Mouse (Mus musculus) kidney, adult 18-20 months (tissue): ENCODE measurements at regions not wholly inside any gene's neighbourhood (a gene's known extent, or its start where the extent isn't known, plus 50 kb on each side); places are given as distances from the start of the nearest gene placed in this dataset.

Experiments used
- DNase-seq: peaks from one replicate; pipeline ENCODE4 v3.0.0; 2021

GRCm38 (mm10) chr15:52783940-52784339 lies 1100.8 kb upstream of the Gm7489 start:
- no peak for DNase-seq

DNA sequence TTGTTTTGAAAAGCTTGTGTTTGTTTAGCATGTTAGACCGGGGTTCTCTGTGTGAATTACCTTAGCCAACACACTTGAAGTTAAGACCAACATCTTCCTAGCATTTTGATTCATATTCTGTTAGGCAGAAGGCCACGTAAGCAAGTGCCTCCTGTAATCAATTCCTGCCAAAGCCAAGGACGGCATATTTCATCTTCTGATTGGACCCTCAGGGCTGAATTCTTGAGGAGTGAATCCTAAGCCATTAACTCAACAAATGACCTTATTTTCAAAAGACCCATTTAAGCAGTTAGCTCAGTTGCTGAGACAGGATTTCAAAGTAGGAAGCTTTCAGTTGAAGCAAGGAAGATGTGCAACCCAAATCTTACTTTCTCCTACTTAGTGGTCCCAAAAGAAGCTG lies 1099.5 kb upstream of the Gm7489 start:
- DNase-seq = no peak

- no peak for DNase-seq
Measured at GRCm38 (mm10) chr15:52785976-52786375, 1098.7 kb upstream of the Gm7489 start.

- DNase-seq = no peak
Measured at GRCm38 (mm10) chr15:52805479-52806199, 1079.1 kb upstream of the Gm7489 start.

DNA sequence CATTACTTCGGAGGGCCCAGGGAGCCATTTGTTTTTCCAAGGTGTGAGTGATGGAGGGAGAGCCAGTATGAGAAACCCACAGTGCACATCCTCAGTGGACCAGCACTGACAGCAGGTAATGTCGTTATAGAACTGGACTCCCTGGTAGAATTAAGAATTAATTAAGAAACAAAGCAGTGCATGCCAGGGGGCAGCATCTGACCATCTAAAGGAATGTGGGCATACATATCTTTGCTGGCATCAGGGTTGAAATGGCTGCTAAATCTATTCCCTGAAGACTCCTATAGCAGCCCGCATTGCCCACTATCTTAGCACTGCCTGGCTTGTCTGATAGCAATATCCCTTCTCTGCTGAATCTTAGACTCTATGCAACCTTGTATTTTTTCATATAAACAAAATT lies 1076.1 kb upstream of the Gm7489 start:
- DNase-seq = peak; percentile 11

- no peak for DNase-seq
Measured at GRCm38 (mm10) chr15:52820796-52821195, 1063.9 kb upstream of the Gm7489 start.

GRCm38 (mm10) chr15:52836896-52837295 lies 1047.8 kb upstream of the Gm7489 start:
- DNase-seq = no peak

DNA sequence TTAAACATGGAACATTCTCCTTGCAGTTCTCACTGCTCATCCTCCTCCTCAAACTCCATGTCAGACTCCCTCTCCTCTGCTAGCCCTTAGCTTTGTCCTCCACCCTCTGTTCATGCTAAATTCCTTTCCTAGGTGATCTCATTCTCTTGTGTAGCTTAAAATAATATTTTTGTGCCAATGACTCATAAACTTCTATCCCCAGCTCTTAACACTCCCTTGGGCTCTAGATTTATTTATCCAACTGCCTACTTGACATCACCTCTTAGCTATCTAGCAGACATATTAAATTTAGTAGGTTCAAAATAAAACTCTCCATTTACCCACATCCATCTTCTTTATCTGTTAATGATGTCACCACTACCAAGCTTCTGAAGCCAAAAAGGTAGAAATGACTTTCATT lies 1036.6 kb upstream of the Gm7489 start:
- DNase-seq = no peak

- no peak for DNase-seq
Measured at GRCm38 (mm10) chr15:52858682-52859081, 1026.0 kb upstream of the Gm7489 start.

GRCm38 (mm10) chr15:52863494-52863893 lies 1021.2 kb upstream of the Gm7489 start:
- no peak for DNase-seq

DNA sequence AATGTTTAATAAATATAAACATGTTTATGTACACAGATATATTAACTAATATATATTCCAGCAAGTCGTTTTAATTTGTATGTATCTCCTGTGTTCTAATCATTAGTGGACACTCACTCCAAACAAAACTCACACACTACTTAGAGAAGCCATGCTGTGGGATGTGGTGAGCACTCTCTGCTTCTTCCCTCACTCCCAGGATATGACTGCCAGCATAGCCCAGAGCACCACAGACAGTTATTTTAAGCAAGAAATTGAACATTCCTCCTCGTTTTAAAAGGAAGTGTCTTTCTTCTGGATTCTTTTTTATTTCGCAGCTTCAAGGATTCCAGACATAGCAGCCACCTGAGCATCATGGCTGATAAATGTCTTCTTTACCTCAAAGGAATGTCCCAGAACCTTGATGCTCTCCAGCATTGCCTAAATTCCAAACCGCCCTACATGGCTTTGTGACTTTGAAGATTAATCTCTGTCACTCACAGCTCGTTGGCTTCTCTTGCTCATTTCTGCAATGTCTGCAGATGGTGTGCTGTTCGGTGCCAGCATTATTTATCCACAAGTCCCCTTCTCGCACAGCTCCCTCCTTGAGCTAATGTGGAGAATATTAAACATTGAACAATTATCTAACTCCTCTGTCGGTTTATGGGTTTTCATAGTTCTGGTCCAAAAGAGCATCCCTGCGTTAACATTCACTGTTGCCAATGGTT lies 992.3 kb upstream of the Gm7489 start:
- no peak for DNase-seq

GRCm38 (mm10) chr15:52898107-52898506 lies 986.6 kb upstream of the Gm7489 start:
- no peak for DNase-seq

DNA sequence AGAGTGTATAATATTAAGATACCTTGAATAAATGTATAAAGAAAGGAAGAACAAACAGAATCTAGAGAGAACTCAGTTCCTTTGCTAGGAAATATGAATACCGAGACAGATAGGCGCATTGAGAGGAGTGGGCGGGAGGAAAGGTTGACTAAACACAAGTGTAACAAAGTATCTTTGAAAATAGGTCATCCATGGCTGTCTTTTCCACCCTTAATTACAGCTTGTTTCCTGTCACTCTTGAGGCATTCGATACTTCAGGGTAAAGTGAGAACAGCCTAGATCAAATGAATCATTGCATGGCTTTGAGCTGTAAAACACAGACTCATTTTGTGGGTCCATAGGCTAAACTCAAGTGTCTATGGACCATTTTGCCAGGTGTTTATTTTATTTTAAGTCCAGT lies 985.3 kb upstream of the Gm7489 start:
- DNase-seq = no peak

DNA sequence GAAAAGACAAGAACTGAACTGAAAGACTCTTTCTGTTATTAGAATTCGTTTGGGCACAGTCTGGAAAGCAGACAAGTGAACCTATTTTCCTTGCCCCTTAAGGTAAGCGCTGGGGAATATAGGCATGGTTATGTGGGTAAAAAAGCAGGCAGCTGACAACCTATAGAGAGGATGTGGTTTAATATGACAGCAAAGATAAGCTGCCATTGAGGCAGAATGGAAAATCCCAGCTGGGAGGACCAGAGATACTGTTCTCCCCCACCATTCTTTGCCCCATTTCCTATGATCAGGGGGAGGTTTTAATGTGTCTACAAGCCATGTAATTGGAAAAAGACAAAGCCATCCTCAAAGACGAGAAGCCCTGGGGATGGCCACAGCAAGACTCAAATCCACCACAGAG lies 984.9 kb upstream of the Gm7489 start:
- no peak for DNase-seq

GRCm38 (mm10) chr15:52905231-52905630 lies 979.5 kb upstream of the Gm7489 start:
- no peak for DNase-seq

DNA sequence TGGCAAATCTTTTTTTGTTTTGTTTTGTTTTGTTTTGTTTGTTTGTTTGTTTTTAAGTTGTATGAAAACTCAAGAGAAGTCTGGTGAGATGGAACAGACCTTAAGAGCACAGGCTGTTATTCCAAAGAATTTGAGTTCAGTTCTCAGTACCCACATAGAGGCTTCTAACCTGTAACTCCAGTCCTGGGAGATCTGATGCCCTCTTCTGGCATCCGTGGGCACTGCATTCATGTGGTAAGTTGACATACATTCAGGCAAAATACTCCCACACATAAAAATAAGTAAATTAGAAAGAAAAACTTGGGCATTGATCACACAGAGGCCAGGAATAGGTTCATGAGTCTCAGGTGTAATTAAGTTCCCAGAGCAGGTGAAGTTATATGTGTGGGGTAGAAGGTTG lies 977.5 kb upstream of the Gm7489 start:
- DNase-seq = no peak

DNA sequence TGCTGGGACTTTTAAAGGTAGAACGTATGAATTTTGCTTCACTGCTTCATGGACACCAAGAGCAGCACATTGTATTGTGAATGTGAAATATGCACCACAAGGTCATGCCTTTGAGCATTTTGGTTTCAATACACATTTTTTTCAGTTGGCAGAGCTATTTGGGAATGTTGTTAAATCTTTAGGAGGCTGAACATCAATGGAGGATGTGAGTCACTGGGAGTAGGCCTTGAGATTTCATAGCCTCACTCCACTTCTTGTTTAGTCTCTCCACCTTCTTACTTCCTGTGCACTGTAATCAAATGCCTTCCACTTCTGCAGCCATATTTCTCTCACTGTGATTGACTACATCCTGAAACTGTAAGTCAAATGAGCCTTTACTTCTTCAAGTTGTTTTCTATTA lies 962.4 kb upstream of the Gm7489 start:
- DNase-seq = no peak

GRCm38 (mm10) chr15:52928408-52928807 lies 956.3 kb upstream of the Gm7489 start:
- no peak for DNase-seq

DNA sequence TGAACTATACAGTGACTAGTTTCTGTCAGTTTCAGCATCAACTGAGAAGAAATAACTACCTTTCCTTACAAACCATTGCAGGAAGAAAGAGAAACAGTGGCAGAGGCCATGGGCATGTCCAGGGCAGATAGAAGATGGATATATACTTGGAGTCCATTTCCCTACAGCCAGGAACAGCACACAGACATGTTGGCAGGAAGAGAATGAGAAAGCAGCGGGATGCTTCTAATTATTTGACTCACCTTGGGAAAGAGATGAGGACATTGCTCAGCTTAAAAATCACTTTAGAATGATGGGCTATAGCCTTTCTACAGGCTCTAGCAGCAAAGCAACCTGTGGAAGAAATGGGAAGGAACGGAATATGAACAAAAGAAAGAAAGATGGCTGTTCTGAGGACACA lies 947.6 kb upstream of the Gm7489 start:
- no peak for DNase-seq

DNA sequence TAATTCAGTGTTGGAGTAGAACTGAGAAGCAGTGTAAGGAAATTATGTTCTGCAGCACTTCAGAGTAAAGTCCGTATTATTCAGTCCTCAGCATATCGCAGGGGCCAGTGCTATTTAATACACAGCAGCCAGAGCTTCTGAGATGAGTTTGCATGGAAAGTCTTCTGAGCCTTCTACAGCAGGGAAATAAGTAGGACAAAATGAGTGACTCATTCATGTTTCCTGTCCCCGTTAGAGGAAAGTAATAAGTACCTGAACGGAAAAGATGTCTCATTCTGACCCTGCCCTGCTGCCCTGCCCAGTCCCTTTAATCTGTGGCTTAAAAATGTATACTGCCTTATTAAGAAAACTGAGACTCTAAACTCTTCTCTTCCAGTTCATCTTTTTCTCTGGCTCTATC lies 940.1 kb upstream of the Gm7489 start:
- no peak for DNase-seq

DNA sequence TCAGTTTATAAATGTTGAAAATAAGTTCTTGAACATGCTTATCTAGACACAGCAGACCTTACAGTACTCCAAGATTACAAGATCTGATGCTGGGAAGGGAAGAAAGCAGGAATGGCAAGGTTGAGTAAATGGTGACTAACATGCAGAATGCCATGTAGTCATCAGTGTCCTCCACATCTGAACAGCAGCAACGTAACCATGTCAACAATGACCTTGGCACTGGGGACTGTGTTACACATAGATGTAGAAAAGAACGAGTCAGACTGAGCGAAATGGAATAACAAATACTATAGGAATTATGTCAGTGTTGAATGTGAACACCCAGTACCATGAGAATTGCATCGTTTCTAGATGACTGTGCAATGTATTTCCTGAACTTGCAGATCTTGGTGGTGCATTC lies 936.5 kb upstream of the Gm7489 start:
- DNase-seq = no peak

GRCm38 (mm10) chr15:52953480-52953879 lies 931.2 kb upstream of the Gm7489 start:
- DNase-seq = no peak

DNA sequence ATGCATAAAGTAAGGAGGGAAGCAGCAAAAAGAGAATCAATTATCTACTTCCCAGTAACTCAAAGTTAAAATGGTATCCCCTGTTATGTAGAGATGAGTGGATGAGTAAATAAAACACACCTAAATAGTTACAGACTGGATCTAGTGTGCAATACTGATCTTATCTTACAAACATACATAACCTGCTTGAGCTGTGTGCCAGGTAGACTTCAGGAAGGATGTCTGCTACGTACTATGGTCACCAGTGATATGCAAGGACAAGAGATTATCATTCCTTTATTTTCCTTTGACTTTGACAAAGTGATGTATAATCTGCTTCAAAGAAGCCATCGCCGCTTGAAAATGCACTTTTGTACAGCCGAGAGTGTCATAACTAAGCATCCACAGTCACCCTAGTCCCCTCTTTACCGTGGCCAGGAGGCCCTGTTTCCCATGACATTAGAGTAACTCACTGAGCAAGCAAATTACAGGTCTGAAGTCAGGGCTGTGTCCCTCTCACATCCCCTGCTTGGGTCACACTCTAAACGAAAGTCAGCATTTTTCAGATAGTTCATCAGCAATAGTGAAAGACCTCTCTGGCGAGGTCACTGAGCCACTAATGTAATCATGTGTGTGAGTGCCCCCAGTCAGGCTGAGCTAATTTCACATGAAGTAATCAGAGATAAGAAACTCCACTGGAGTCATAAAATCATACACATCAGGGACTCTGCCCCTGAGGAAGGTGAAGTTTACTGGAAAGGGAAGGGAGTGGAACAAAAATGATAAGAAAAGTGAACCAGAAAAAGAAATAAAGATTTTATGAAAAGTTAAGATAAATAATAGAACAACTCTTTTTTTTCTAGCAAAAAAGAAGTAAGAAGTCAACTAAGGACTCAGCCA lies 929.8 kb upstream of the Gm7489 start:
- DNase-seq = no peak

DNA sequence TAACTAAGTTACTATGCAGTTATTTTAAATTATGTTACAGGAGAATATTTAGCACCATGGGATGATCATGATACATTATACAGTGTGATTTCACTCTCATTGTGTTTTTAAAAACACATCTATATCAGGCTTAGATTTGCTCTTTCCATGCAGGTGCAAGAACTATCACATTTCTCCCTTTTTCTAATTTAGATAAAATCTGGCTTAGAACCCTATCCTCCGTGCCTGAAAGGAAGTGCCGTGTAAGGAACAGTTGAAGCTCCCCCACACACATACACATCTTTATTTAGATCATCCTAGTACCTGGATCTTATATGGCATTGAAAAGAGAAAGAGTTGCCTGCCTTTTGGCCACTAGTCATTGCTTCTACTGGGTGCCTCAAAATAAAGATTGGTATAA lies 925.0 kb upstream of the Gm7489 start:
- DNase-seq = no peak
